Mouse (Mus musculus) cerebellum, adult 2 months (tissue): ENCODE data around the gene Nmd3.

Source experiments
- CTCF ChIP-seq: fragments of 200-500 bp; IDR thresholded peaks from 2 replicates; pipeline ENCODE4 v1.5.1; 2011; ENCODE audit warnings: low read depth, mild to moderate bottlenecking, control low read depth, low read length, moderate library complexity, borderline replicate concordance; ENCODE audit not compliant: insufficient read depth
- POLR2A ChIP-seq: fragments of 200-500 bp; IDR thresholded peaks from 2 replicates; pipeline ENCODE4 v1.6.1; 2011; ENCODE audit warnings: low read length, control low read depth, borderline replicate concordance; ENCODE audit not compliant: insufficient read depth

DNA sequence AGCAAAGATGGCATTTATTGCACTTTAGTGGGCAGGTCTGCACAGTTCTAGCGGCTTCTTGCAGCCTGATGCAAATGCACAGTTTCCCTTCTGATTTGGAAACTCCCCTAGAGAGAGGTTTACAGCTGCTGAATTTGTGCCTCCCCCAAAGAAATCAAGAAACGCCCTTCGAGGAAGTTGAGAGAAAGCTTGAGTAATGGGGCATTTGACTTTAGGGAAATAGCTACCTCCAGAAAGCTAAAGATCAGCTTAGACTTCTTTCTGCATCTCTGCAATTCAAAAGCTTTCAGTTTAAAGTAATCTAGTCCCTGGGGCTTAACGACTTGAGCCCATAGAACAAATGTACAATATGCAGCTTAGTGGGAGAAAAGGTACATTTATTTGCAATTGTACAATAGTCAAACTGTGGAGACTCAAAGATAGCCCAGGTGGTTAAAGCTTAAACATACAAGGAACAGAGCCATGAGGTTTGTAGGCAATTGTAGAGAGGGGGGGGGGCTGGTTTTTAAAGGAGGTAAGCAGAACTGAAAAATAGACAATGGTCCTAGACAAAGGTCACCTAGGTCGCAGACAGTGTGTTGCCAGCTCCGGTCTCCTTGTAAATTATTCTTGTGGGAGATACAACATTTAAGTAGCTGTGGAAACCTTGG is 21.8 kb upstream of the Nmd3 start:
- TF ChIP-seq POLR2A (no peak), CTCF (no peak)
